Mouse (Mus musculus) urinary bladder, adult 2 months (tissue): ENCODE data around the gene Chn2. TPM values are rescaled to one million over a fixed set of nuclear protein-coding genes. Genes with fewer than 3 reads are reported as not detected.

Source experiments
- DNase-seq: peaks from one replicate; pipeline ENCODE4 v3.0.0; 2022; ENCODE audit warnings: low spot score
- polyA plus RNA-seq: library from polyadenylated mRNA; depleted of rRNA; stranded (reverse); fragments of >200 nt; gene quantifications from 2 replicates; pipeline ENCODE4 v1.2.3, GENCODE M21; 2012

Chn2 gene
- polyA plus RNA-seq, 1 experiment: 17.2 TPM

DNA sequence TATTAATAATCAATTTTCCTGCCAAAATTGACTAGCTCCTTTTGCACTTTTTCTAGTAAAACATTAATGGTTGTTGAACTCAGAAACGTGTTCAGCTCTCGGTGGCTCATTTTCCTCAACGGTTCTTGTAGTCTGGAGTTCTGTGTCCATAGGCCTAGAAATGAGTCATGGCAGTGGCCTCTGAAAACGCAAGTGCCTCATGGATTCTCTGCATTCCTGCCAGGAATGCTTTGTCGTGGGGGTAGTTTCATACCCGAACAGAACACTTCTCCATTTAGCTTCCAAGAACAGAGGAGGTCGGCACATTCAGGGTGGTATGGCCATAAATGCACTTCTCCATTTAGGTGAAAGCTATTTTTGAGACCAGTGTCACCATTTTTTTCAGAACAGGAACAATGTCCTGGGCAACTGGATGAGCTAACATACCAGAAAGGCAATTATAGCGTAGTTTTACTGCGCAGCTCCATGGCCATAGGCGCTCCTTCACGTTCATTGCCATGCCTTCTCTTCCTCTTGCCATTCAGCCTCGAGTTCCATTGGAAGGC is 244.9 kb downstream of the Chn2 start:
- no peak for DNase-seq

DNA sequence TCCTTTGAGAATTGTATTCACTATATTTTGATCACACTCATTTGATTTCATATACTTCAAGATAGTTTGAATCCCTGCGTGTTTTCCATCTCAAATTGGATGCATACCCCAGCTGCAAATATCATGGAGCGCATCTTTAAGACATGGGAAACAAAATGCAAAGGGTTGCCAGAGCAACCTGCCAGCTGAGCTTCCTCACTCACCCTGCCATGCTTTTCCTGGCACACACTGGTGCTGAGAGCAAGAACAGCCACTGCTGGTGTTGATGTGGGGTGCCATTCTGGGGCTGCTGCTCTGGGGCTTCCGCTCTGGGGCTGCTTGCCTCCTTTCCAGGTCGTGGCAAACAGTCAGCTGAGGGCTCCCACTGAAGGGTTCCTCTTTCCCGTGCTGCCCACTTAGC is 247.5 kb downstream of the Chn2 start:
- DNase-seq: no peak

GRCm38 (mm10) chr6:54289774-54290500 is 250.6 kb downstream of the Chn2 start:
- DNase-seq: no peak

GRCm38 (mm10) chr6:54297231-54297630 is 257.9 kb downstream of the Chn2 start:
- no peak for DNase-seq

DNA sequence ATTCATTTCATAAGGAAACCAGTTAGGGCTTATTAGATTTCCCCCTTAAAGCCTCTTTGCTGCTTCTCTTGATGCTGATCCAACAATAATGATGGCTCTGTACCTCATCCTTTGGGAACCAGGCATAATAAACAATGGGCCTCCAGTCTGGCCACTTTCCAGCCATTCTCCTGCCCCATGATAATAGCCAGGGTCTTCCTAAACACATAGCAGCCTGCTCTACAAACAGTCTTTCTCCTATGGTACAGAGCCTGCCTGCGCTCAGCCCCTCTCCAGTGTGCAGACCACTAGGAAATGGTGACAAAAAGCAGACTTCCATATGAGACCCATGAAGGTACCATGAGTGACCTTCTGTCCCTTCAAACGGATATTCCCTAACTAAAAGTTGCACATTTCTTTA is 260.1 kb downstream of the Chn2 start:
- DNase-seq: no peak

DNA sequence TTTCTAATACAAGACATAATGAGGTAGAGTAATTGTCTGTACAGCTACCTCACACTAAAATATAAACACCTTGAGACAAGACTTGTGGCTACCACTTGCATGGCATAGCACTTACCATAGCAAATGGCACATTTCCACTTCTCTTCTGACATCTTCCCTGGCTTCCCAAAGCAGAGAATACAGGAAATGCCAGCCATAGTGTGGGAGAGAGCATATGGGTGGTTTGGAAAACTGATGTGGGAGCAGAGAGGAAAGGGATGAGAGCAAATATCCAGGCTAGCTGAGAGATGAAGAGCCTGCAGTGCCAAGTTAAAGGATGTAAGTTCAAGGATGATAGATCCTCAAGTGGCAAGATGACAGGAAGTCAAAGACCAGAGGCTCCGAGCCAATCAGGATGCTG is 266.4 kb downstream of the Chn2 start:
- no peak for DNase-seq

- DNase-seq: no peak
These were observed 273.7 kb downstream of the Chn2 start for GRCm38 (mm10) chr6:54313071-54313470.

GRCm38 (mm10) chr6:54318618-54319017 is 279.3 kb downstream of the Chn2 start:
- DNase-seq: no peak

- DNase-seq: no peak
These were observed 279.8 kb downstream of the Chn2 start for GRCm38 (mm10) chr6:54319198-54319597.

DNA sequence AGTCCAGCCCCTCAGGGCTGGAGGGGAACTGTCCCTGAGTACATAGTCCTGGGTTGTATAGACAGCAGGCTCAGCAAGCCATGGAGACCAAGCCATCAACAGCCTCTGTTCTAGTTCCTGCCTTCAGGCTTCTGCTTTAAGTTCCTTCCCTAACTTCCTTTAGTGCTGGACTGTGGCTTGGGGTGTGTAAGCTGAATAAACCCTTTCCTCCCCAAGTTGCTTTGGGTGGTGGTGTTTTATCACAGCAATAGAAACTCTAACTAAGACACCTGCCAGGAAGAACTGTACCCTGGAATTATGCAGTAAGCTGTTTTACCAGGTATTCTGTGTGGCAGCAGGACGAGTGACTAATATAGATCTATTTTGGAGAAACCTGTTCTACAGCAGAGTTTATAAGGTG is 280.9 kb downstream of the Chn2 start:
- no peak for DNase-seq

GRCm38 (mm10) chr6:54325246-54325885 is 286.0 kb downstream of the Chn2 start, which contains the start of gene Prr15:
Gene Prr15, plus strand, starts transcription at chr6:54325835.
- DNase-seq: no peak

GRCm38 (mm10) chr6:54326671-54327625 is 287.6 kb downstream of the Chn2 start:
- peak; percentile 34 for DNase-seq

GRCm38 (mm10) chr6:54327626-54328003 is 288.3 kb downstream of the Chn2 start:
- peak; percentile 30 for DNase-seq

- no peak for DNase-seq
These were observed 289.4 kb downstream of the Chn2 start for GRCm38 (mm10) chr6:54328783-54329182.

- no peak for DNase-seq
These were observed 290.2 kb downstream of the Chn2 start for GRCm38 (mm10) chr6:54329598-54329997.

- no peak for DNase-seq
These were observed 290.8 kb downstream of the Chn2 start for GRCm38 (mm10) chr6:54330166-54330565.

- no peak for DNase-seq
These were observed 292.4 kb downstream of the Chn2 start for GRCm38 (mm10) chr6:54331765-54332164.

DNA sequence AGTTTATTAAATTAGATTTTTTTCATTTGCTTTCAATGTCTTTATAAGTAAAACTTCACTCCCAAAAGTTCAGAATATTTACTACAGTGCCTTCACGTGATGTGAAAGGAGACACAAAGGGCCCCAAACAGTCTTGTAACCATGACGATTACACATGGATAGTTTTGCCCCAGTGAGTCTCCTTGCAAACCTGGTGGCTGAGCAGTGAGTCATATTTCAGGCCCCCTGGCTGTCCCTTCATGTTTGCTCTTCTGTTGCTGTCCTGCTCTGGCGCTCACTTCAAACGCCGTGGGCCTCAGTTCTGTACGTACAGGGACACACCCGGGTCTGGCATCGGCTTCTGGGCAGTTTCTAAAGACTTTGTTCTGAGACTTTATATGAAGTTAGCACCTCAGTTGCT is 292.8 kb downstream of the Chn2 start:
- DNase-seq: no peak

DNA sequence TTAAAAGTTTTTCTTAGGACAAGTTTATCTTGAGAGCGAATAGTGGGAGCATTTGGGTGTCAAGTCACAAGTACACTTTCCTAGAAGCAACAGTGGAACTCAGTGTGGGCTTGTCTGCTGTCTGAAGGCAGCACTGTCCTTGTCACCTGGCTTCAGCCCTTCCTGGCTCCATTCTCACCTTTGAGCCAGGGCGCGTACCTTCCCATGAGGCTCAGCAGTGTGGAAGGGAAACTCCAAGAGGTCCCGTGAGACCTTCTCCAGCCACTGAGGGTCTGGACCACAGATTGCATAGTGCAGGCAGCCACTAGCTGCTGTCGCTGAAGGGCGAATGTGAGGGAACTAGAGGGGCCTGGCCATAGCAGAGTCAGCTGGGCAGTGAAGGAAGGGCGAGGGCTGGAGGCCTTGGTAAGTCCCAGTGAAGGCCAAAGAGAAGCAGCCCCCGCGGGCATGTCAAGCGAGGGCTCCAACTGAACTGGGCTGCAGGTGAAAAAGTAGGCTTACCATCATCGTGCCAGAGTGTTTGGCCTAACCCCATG is 293.8 kb downstream of the Chn2 start:
- no peak for DNase-seq

GRCm38 (mm10) chr6:54333652-54334396 is 294.5 kb downstream of the Chn2 start:
- DNase-seq: no peak

DNA sequence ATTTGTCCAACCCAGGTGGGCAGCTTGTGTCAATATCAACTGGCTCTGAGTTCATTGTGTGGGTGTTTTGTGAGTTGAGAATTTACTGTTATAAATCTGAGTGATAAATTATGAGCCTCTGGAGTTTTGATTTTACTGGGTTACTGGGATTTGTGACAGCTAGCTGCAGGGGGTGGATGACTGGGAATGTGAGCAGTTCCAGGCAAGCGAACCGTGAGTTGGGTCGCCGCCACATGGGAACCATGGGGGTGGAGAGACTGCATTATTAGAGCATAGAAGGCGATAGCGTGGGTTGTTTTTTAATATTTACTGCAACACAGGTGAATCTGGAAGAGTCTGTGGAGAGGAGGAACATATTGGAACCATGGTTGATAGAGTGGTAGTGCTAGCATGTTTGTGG is 298.0 kb downstream of the Chn2 start:
- no peak for DNase-seq
